In genomic region chr14:25396990-25397531, GRCm38 (mm10) we compare ENCODE assay signal across 8 mouse cellular contexts.
DNase-seq lines count a peak whose midpoint lies in the region; ATAC-seq lines count a peak whose summit lies in the region.

No protein-coding gene starts in this region.

- peak; percentile 71 for ATAC-seq in heart, embryonic 15.5 days (replicated peaks; ENCODE audit: insufficient number of reproducible peaks, insufficient read depth, low FRiP score, low read depth)
- peak; percentile 79 for ATAC-seq in megakaryocyte-erythroid progenitor cell, adult 5-6 weeks (replicated peaks; ENCODE audit: low FRiP score, low TSS enrichment, poor library complexity, severe bottlenecking)

- no peaks in the 10 kb centered on the region for H3K27me3 ChIP-seq in erythroblast, embryonic 14.5 days (ENCODE audit: control insufficient read depth)
- no peaks in the 10 kb centered on the region for H3K27me3 ChIP-seq in heart, embryonic 15.5 days

- H3K9me3 ChIP-seq in erythroblast, embryonic 14.5 days (ENCODE audit: control insufficient read depth, low read length): no peaks in the 10 kb centered on the region
- H3K9me3 ChIP-seq in heart, embryonic 15.5 days (replicated peaks): no peaks in the 10 kb centered on the region

- H3K36me3 ChIP-seq in erythroblast, embryonic 14.5 days (ENCODE audit: control insufficient read depth): no peaks in the 10 kb centered on the region
- H3K36me3 ChIP-seq in heart, embryonic 15.5 days: no peaks in the 10 kb centered on the region

- DNase-seq in left cerebral cortex, postnatal 4 days: peak; percentile 34
- no peak for DNase-seq in left cerebral cortex, adult 9 months (ENCODE audit: low spot score in 2 of 2)
- DNase-seq in kidney, postnatal 14 days: peak; percentile 69
- DNase-seq in layer of hippocampus, postnatal 25 days (ENCODE audit: extremely low spot score in 1 of 2, low spot score in 1 of 2): no peak
- no peak for DNase-seq in cerebellum, postnatal 36 days

- intact Hi-C loops in left cerebral cortex, postnatal 4 days (cut with DNase I): no loop called here

- H3K27ac ChIP-seq in heart, embryonic 15.5 days: 0 out of 2 replicates have a peak overlapping the region, but pooled peaks have one; percentile 35

- H3K4me2 ChIP-seq in heart, embryonic 15.5 days: peak overlapping the region; percentile 40

- peaks cover 87% of the 10 kb centered on the region for H3K4me1 ChIP-seq in erythroblast, embryonic 14.5 days (ENCODE audit: control insufficient read depth)
- peaks cover 47% of the 10 kb centered on the region for H3K4me1 ChIP-seq in heart, embryonic 15.5 days (replicated peaks)

- H3K4me3 ChIP-seq in erythroblast, embryonic 14.5 days (replicated peaks): peak overlapping the region; percentile 54
- 0 out of 2 replicates have a peak overlapping the region, but pooled peaks have one; percentile 14 for H3K4me3 ChIP-seq in heart, embryonic 15.5 days

- 6% methylated on average over 9 of the region's 9 CpGs for WGBS in heart, embryonic 15.5 days

- peak overlapping the region; percentile 15; the same call in 1 of the 2 replicates for H3K9ac ChIP-seq in heart, embryonic 15.5 days

Comparison
In these comparisons a context has a peak if more than half of its experiments do, and no peak if none do; other contexts are left out.
1. DNase-seq: peak in left cerebral cortex, postnatal 4 days (single experiment) and kidney, postnatal 14 days (single experiment); none in left cerebral cortex, adult 9 months (0 of 2), layer of hippocampus, postnatal 25 days (0 of 2) and cerebellum, postnatal 36 days (0 of 2).